Mouse (Mus musculus) cerebellum, postnatal 14 days (tissue): ENCODE measurements around the gene Tnni3k.

Experiments
- DNase-seq, 2 experiments: peaks; one replicate each; pipeline ENCODE4 v3.0.0; 2021; ENCODE audit warnings: mixed read lengths in 2 of 2

Tnni3k gene

GRCm38 (mm10) chr3:154755225-154755624 lies 300.0 kb downstream of the Tnni3k start:
- no peak for DNase-seq

GRCm38 (mm10) chr3:154754505-154754904 lies 300.7 kb downstream of the Tnni3k start:
- DNase-seq = no peak

- DNase-seq = no peak
Measured at GRCm38 (mm10) chr3:154744317-154744716, 310.9 kb downstream of the Tnni3k start.

- DNase-seq = no peak
Measured at GRCm38 (mm10) chr3:154742927-154743326, 312.3 kb downstream of the Tnni3k start.

- no peak for DNase-seq
Measured at GRCm38 (mm10) chr3:154741496-154741895, 313.7 kb downstream of the Tnni3k start.
